Mouse (Mus musculus) bone marrow, adult 2 months (tissue): ENCODE data around the gene Mypop.

Experiments used
- CTCF ChIP-seq: fragments of 200-500 bp; IDR thresholded peaks from 2 replicates; pipeline ENCODE4 v1.5.1; 2011; ENCODE audit warnings: low read length, control low read depth; ENCODE audit not compliant: control insufficient read depth, insufficient read depth
- POLR2A ChIP-seq: fragments of 200-500 bp; IDR thresholded peaks from 2 replicates; pipeline ENCODE4 v1.6.1; 2011; ENCODE audit warnings: low read depth, mild to moderate bottlenecking, control low read depth, low read length, borderline replicate concordance; ENCODE audit not compliant: control insufficient read depth

GRCm38 (mm10) chr7:18962795-18963194, 28.2 kb upstream of the Mypop start:
- TF ChIP-seq CTCF, result no peak
- TF ChIP-seq POLR2A, result no peak
